Mouse (Mus musculus): ENCODE measurements around the gene Gm1673. TPM values are rescaled to one million over a fixed set of nuclear protein-coding genes. Genes with fewer than 3 reads are reported as not detected.

The Gm1673 gene
- not detected for polyA plus RNA-seq (2014; fragmentation: Illumina TruSeq; extraction: RNeasy Lipid Tissue Mini Kit (QIAGEN cat#74804); ENCODE audit: low read depth, low replicate concordance)

GRCm38 (mm10) chr5:33983309-33984121 lies at the start of gene Gm1673:
Gene Gm1673 (plus strand): TSS chr5:33983433.

GRCm38 (mm10) chr5:33936120-33936707 lies 47.0 kb upstream of the Gm1673 start, which contains the start of gene Nelfa:
Gene Nelfa (minus strand): TSS chr5:33936413.

GRCm38 (mm10) chr5:33995843-33996693 lies 12.8 kb downstream of the Gm1673 start, which contains the start of gene Nat8l:
Gene Nat8l (plus strand): TSS chr5:33995984.

Other genes starting within 250 kb of the Gm1673 start
- gene Letm1, start 200.6 kb upstream of the Gm1673 start, polyA plus RNA-seq (2014; fragmentation: Illumina TruSeq; extraction: RNeasy Lipid Tissue Mini Kit (QIAGEN cat#74804); ENCODE audit: low read depth, low replicate concordance): 4.4 TPM
- 330 TPM for gene Nsd2, start 162.7 kb upstream of the Gm1673 start, polyA plus RNA-seq (2014; fragmentation: Illumina TruSeq; extraction: RNeasy Lipid Tissue Mini Kit (QIAGEN cat#74804); ENCODE audit: low read depth, low replicate concordance)
- 6.4 TPM for gene Nelfa, start 47.0 kb upstream of the Gm1673 start, polyA plus RNA-seq (2014; fragmentation: Illumina TruSeq; extraction: RNeasy Lipid Tissue Mini Kit (QIAGEN cat#74804); ENCODE audit: low read depth, low replicate concordance)
- gene Nat8l, start 12.6 kb downstream of the Gm1673 start, polyA plus RNA-seq (2014; fragmentation: Illumina TruSeq; extraction: RNeasy Lipid Tissue Mini Kit (QIAGEN cat#74804); ENCODE audit: low read depth, low replicate concordance): 0.04 TPM
- gene Poln, start 186.0 kb downstream of the Gm1673 start, polyA plus RNA-seq (2014; fragmentation: Illumina TruSeq; extraction: RNeasy Lipid Tissue Mini Kit (QIAGEN cat#74804); ENCODE audit: low read depth, low replicate concordance): 38.5 TPM
- 51.3 TPM for gene Haus3, start 186.1 kb downstream of the Gm1673 start, polyA plus RNA-seq (2014; fragmentation: Illumina TruSeq; extraction: RNeasy Lipid Tissue Mini Kit (QIAGEN cat#74804); ENCODE audit: low read depth, low replicate concordance)
- gene Mxd4, start 204.3 kb downstream of the Gm1673 start, polyA plus RNA-seq (2014; fragmentation: Illumina TruSeq; extraction: RNeasy Lipid Tissue Mini Kit (QIAGEN cat#74804); ENCODE audit: low read depth, low replicate concordance): 6.8 TPM

All from testis, adult 10 weeks (tissue).